ENCODE assay signal across 21 mouse cellular contexts in the genomic region with DNA sequence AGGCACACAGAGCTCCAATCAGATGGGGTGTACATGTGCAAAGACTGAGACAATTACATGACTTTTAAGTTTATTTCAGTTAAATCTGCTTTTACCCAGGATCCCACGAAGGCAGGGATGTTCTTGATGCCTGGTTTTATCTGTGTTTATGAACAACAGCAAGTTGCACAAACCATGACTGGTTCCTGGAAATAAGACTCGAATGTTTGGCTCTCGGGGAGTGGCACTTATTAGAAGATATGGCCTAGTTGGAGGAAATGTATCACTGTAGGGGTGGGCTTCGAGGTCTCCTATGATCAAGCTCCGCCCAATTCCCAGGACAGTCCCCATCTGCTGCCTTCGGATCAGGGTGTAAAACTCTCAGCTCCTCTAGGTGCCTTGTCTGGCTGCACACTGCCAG. TPM values are rescaled to one million over a fixed set of nuclear protein-coding genes. Genes with fewer than 3 reads are reported as not detected.
A peak's percentile ranks its signal among the peaks of the same experiment; 100 is the strongest.
DNase-seq lines count a peak whose midpoint lies in the region; ATAC-seq lines count a peak whose summit lies in the region.
"Had no signal": no experiment of that assay in that cellular context is flagged by ENCODE, and none has a peak within 500 bp of the region (broad histone marks: within the 10 kb centered on the region; RNA-seq: fewer than 3 reads in every experiment).

No protein-coding gene starts in this region.

- no peaks in the 10 kb centered on the region for H3K9me3 ChIP-seq in heart, embryonic 10.5 days
- no peaks in the 10 kb centered on the region for H3K9me3 ChIP-seq in liver, embryonic 11.5 days (ENCODE audit: control insufficient read depth, low read length)
- H3K9me3 ChIP-seq in liver, embryonic 15.5 days (replicated peaks), result no peaks in the 10 kb centered on the region
- H3K9me3 ChIP-seq in midbrain, embryonic 15.5 days, result no peaks in the 10 kb centered on the region
- H3K9me3 ChIP-seq: embryonic facial prominence, embryonic 15.5 days; neural tube, embryonic 12.5 days had no signal

- H3K27ac ChIP-seq in heart, embryonic 10.5 days, result peak overlapping the region; percentile 68; the same call in 1 of the 2 replicates
- no peak overlapping the region for H3K27ac ChIP-seq in liver, embryonic 11.5 days (ENCODE audit: low read depth, low read length)
- peak overlapping the region; percentile 71 for H3K27ac ChIP-seq in liver, embryonic 15.5 days (replicated peaks)
- H3K27ac ChIP-seq in midbrain, embryonic 15.5 days, result peak overlapping the region; percentile 67
- H3K27ac ChIP-seq: embryonic facial prominence, embryonic 15.5 days had no signal

- 52% methylated on average over 6 of the region's 6 CpGs for WGBS in heart, embryonic 10.5 days
- WGBS in liver, embryonic 11.5 days, result 32% methylated on average over 6 of the region's 6 CpGs
- 25% methylated on average over 6 of the region's 6 CpGs for whole genome bisulfite sequencing in liver, embryonic 15.5 days (ENCODE audit: insufficient replicate concordance)
- WGBS in midbrain, embryonic 15.5 days, result 74% methylated on average over 6 of the region's 6 CpGs

- peak overlapping the region; percentile 3 for H3K4me2 ChIP-seq in liver, embryonic 11.5 days
- peak overlapping the region; percentile 45 for H3K4me2 ChIP-seq in liver, embryonic 15.5 days
- no peak overlapping the region for H3K4me2 ChIP-seq in midbrain, embryonic 15.5 days
- H3K4me2 ChIP-seq: embryonic facial prominence, embryonic 15.5 days; neural tube, embryonic 12.5 days had no signal

- no peak overlapping the region for H3K4me3 ChIP-seq in heart, embryonic 10.5 days
- H3K4me3 ChIP-seq in liver, embryonic 11.5 days (ENCODE audit: low read depth, low read length), result no peak overlapping the region
- H3K4me3 ChIP-seq in liver, embryonic 15.5 days (replicated peaks), result no peak overlapping the region
- H3K4me3 ChIP-seq in midbrain, embryonic 15.5 days, result no peak overlapping the region
- H3K4me3 ChIP-seq: embryonic facial prominence, embryonic 15.5 days; neural tube, embryonic 12.5 days had no signal

- no peak overlapping the region for H3K9ac ChIP-seq in liver, embryonic 11.5 days (ENCODE audit: low read depth, low read length)
- no peak overlapping the region for H3K9ac ChIP-seq in liver, embryonic 15.5 days
- H3K9ac ChIP-seq in midbrain, embryonic 15.5 days, result no peak overlapping the region
- H3K9ac ChIP-seq: embryonic facial prominence, embryonic 15.5 days had no signal

- H3K4me1 ChIP-seq in heart, embryonic 10.5 days, result peaks cover 32% of the 10 kb centered on the region
- H3K4me1 ChIP-seq in liver, embryonic 11.5 days (replicated peaks; ENCODE audit: control insufficient read depth, insufficient read depth, low read length), result peaks cover 33% of the 10 kb centered on the region
- peaks cover 40% of the 10 kb centered on the region for H3K4me1 ChIP-seq in liver, embryonic 15.5 days (replicated peaks)
- peaks cover 7% of the 10 kb centered on the region for H3K4me1 ChIP-seq in midbrain, embryonic 15.5 days
- H3K4me1 ChIP-seq: embryonic facial prominence, embryonic 15.5 days had no signal

- no peaks in the 10 kb centered on the region for H3K27me3 ChIP-seq in heart, embryonic 10.5 days (ENCODE audit: insufficient read depth, poor library complexity, severe bottlenecking)
- H3K27me3 ChIP-seq in liver, embryonic 11.5 days (replicated peaks; ENCODE audit: control insufficient read depth, insufficient read depth, low read length), result no peaks in the 10 kb centered on the region
- H3K27me3 ChIP-seq in liver, embryonic 15.5 days, result no peaks in the 10 kb centered on the region
- no peaks in the 10 kb centered on the region for H3K27me3 ChIP-seq in midbrain, embryonic 15.5 days (replicated peaks)
- H3K27me3 ChIP-seq: embryonic facial prominence, embryonic 15.5 days; neural tube, embryonic 12.5 days had no signal

- H3K36me3 ChIP-seq in heart, embryonic 10.5 days, result peaks cover 40% of the 10 kb centered on the region
- H3K36me3 ChIP-seq in liver, embryonic 11.5 days (ENCODE audit: control insufficient read depth, insufficient read depth, low read length), result peaks cover 15% of the 10 kb centered on the region; the same call in 1 of the 2 replicates
- peaks cover 44% of the 10 kb centered on the region for H3K36me3 ChIP-seq in liver, embryonic 15.5 days (replicated peaks)
- H3K36me3 ChIP-seq in midbrain, embryonic 15.5 days (replicated peaks), result no peaks in the 10 kb centered on the region

- no peak for DNase-seq in heart, embryonic 10.5 days (ENCODE audit: low spot score)
- no peak for DNase-seq in heart, adult 18-20 months
- no peak for DNase-seq in liver, embryonic 11.5 days (ENCODE audit: low spot score)
- no peak for DNase-seq in liver
- DNase-seq in gastrocnemius, postnatal 4 days (ENCODE audit: low spot score in 2 of 2), result no peak
- DNase-seq in adipocyte (ENCODE audit: low spot score), result no peak
- DNase-seq: adrenal gland, adult 8-10 months; B cell, adult 2 months; cerebellum, adult 8-10 months; gastrocnemius, postnatal 36 days; heart, postnatal 14 days; kidney, postnatal 10 days; layer of hippocampus, adult 9-11 months; lung, postnatal 10 days; right cerebral cortex, postnatal 4 days; thymus, adult 2 months had no signal

- ATAC-seq in liver, embryonic 11.5 days (replicated peaks; ENCODE audit: low FRiP score), result no peak
- no peak for ATAC-seq in liver, embryonic 15.5 days (ENCODE audit: insufficient read depth)
- no peak for ATAC-seq in midbrain, embryonic 15.5 days (replicated peaks)
- ATAC-seq: intestine, postnatal 0 days had no signal

RNA-seq across cellular contexts. Expression of a gene that starts 20.1 kb away (rescaled TPM):
- 33.1 and 41.1 TPM in 2 replicates for polyA plus RNA-seq in heart, embryonic 10.5 days (2016; fragmentation: Nextera tagmentation; extraction: Ambion mirVana)
- total RNA-seq in heart, adult 18-20 months (2021), result 10 to 100 TPM; 23.7 to 24.6 TPM
- polyA plus RNA-seq in liver, embryonic 11.5 days (2014; fragmentation: Nextera tagmentation; extraction: Ambion mirVana), result 16.8 and 19.5 TPM in 2 replicates
- polyA plus RNA-seq in liver, embryonic 15.5 days (2015; fragmentation: Nextera tagmentation; extraction: Ambion mirVana), result 10.0 and 10.8 TPM in 2 replicates
- 128 and 133 TPM in 2 replicates for polyA plus RNA-seq in midbrain, embryonic 15.5 days (2015; fragmentation: Nextera tagmentation; extraction: Ambion mirVana)
- 10 to 100 TPM; 72.6 to 79.3 TPM for total RNA-seq in gastrocnemius, postnatal 4 days (2021)

RNA-seq across cellular contexts. Expression of a gene that starts 21.3 kb away (rescaled TPM):
- polyA plus RNA-seq in heart, embryonic 10.5 days (2016; fragmentation: Nextera tagmentation; extraction: Ambion mirVana), result 34.2 and 42.7 TPM in 2 replicates
- total RNA-seq in heart, adult 18-20 months (2021), result 1 to 10 TPM; 5.1 to 6.2 TPM
- polyA plus RNA-seq in liver, embryonic 11.5 days (2014; fragmentation: Nextera tagmentation; extraction: Ambion mirVana), result 3.7 and 5.4 TPM in 2 replicates
- 2.0 and 2.1 TPM in 2 replicates for polyA plus RNA-seq in liver, embryonic 15.5 days (2015; fragmentation: Nextera tagmentation; extraction: Ambion mirVana)
- 68.3 and 77.4 TPM in 2 replicates for polyA plus RNA-seq in midbrain, embryonic 15.5 days (2015; fragmentation: Nextera tagmentation; extraction: Ambion mirVana)
- total RNA-seq in gastrocnemius, postnatal 4 days (2021), result 1 to 10 TPM; 8.1 to 8.3 TPM

RNA-seq across cellular contexts. Expression of a gene that starts 37.9 kb away (rescaled TPM):
- polyA plus RNA-seq in heart, embryonic 10.5 days (2016; fragmentation: Nextera tagmentation; extraction: Ambion mirVana), result 9.4 and 9.8 TPM in 2 replicates
- total RNA-seq in heart, adult 18-20 months (2021), result 10 to 100 TPM; 14.0 to 16.2 TPM
- polyA plus RNA-seq in liver, embryonic 11.5 days (2014; fragmentation: Nextera tagmentation; extraction: Ambion mirVana), result 31.2 and 34.6 TPM in 2 replicates
- 29.6 and 30.4 TPM in 2 replicates for polyA plus RNA-seq in liver, embryonic 15.5 days (2015; fragmentation: Nextera tagmentation; extraction: Ambion mirVana)
- polyA plus RNA-seq in midbrain, embryonic 15.5 days (2015; fragmentation: Nextera tagmentation; extraction: Ambion mirVana), result 3.9 and 4.0 TPM in 2 replicates
- 1 to 10 TPM; 8.0 to 8.9 TPM for total RNA-seq in gastrocnemius, postnatal 4 days (2021)

RNA-seq across cellular contexts. Expression of a gene that starts 44.0 kb away (rescaled TPM):
- polyA plus RNA-seq in heart, embryonic 10.5 days (2016; fragmentation: Nextera tagmentation; extraction: Ambion mirVana), result 311 and 360 TPM in 2 replicates
- 10 to 100 TPM; 45.0 to 48.0 TPM for total RNA-seq in heart, adult 18-20 months (2021)
- polyA plus RNA-seq in liver, embryonic 11.5 days (2014; fragmentation: Nextera tagmentation; extraction: Ambion mirVana), result 553 and 579 TPM in 2 replicates
- polyA plus RNA-seq in liver, embryonic 15.5 days (2015; fragmentation: Nextera tagmentation; extraction: Ambion mirVana), result 149 and 195 TPM in 2 replicates
- 197 and 212 TPM in 2 replicates for polyA plus RNA-seq in midbrain, embryonic 15.5 days (2015; fragmentation: Nextera tagmentation; extraction: Ambion mirVana)
- total RNA-seq in gastrocnemius, postnatal 4 days (2021), result 10 to 100 TPM; 81.3 to 87.8 TPM
